Mouse (Mus musculus) embryonic fibroblast, embryonic 13.5 days (primary cell): ENCODE results near the gene Vwa3b.

Experiments
- CTCF ChIP-seq: IDR thresholded peaks from 2 replicates; pipeline ENCODE4 v1.5.1; 2011; ENCODE audit warnings: mild to moderate bottlenecking, control low read depth, low read length, moderate library complexity, borderline replicate concordance; ENCODE audit not compliant: insufficient read depth
- POLR2A ChIP-seq: IDR thresholded peaks from 2 replicates; pipeline ENCODE4 v1.6.1; 2011; ENCODE audit warnings: low read depth, mild to moderate bottlenecking, control low read depth, low read length, moderate library complexity

- no peak for TF ChIP-seq CTCF
- TF ChIP-seq POLR2A: no peak
These were observed 42.0 kb upstream of the Vwa3b start for GRCm38 (mm10) chr1:36984406-36984805.
